Mouse (Mus musculus) small intestine, adult 2 months (tissue): ENCODE results near the gene Hspa1a.

Experiments
- CTCF ChIP-seq: fragments of 200-500 bp; IDR thresholded peaks from 2 replicates; pipeline ENCODE4 v1.5.1; 2012; ENCODE audit warnings: low read depth, mild to moderate bottlenecking, control low read depth, inconsistent platforms, low read length, moderate library complexity, mixed read lengths; ENCODE audit not compliant: insufficient replicate concordance, insufficient read length; ENCODE audit errors: extremely low read depth
- POLR2A ChIP-seq: fragments of 200-500 bp; IDR thresholded peaks from 2 replicates; pipeline ENCODE4 v1.6.1; 2012; ENCODE audit warnings: low read depth, mild to moderate bottlenecking, control low read depth, inconsistent platforms, low read length, moderate library complexity

GRCm38 (mm10) chr17:34962125-34962524 is 9.8 kb downstream of the Hspa1a start:
- TF ChIP-seq POLR2A (no peak), CTCF (no peak)
